Mouse (Mus musculus) gastrocnemius, postnatal 25 days (tissue): ENCODE results near the gene Ints3. TPM values are rescaled to one million over a fixed set of nuclear protein-coding genes. Genes with fewer than 3 reads are reported as not detected.
"Not testable (repeated sequence)": the region's sequence is repeated elsewhere in the genome, so short reads cannot be mapped to it uniquely, and the experiment has no call there.

ENCODE experiments used
- DNase-seq: peaks from one replicate; pipeline ENCODE4 v3.0.0; 2022
- total RNA-seq, 2 experiments: library from RNA; stranded (reverse); gene quantifications; 1 replicate in 1 of 2; 2 replicates in 1 of 2; pipeline ENCODE4 v1.2.3; 2021

Ints3 gene
- total RNA-seq, 2 experiments from 2014 or later, result 14.5 to 15.9 TPM

GRCm38 (mm10) chr3:90347847-90348246, 85.6 kb downstream of the Ints3 start:
- DNase-seq, result no peak

GRCm38 (mm10) chr3:90342853-90343252, 90.6 kb downstream of the Ints3 start:
- not testable (repeated sequence) for DNase-seq

Other genes with a start within 250 kb of the Ints3 start
- 100 to 1,000 TPM; 823 to 860 TPM for gene Rps27, start 220.0 kb downstream of the Ints3 start, total RNA-seq
- 1 to 10 TPM; 7.1 to 8.8 TPM for gene Rab13, start 219.9 kb downstream of the Ints3 start, total RNA-seq
- gene Jtb, start 202.0 kb downstream of the Ints3 start, total RNA-seq, result 10 to 100 TPM; 54.3 to 56.9 TPM
- gene Creb3l4, start 190.1 kb downstream of the Ints3 start, total RNA-seq, result under 1 TPM in 1 of 2 experiments, not detected in 1; 0.35 TPM
- 10 to 100 TPM; 49.6 to 54.7 TPM for gene Slc39a1, start 185.4 kb downstream of the Ints3 start, total RNA-seq
- 10 to 100 TPM; 13.9 to 16.9 TPM for gene Crtc2, start 179.5 kb downstream of the Ints3 start, total RNA-seq
- gene Dennd4b, start 168.4 kb downstream of the Ints3 start, total RNA-seq, result 10 to 100 TPM; 71.3 to 76.9 TPM
- 10 to 100 TPM; 37.2 to 40.0 TPM for gene Gatad2b, start 140.4 kb downstream of the Ints3 start, total RNA-seq
- 1 to 10 TPM; 1.5 to 1.7 TPM for gene Slc27a3, start 43.7 kb downstream of the Ints3 start, total RNA-seq
- 10 to 100 TPM in 1 of 2 experiments, 1 to 10 TPM in 1; 7.7 to 10.8 TPM for gene Npr1, start 32.2 kb upstream of the Ints3 start, total RNA-seq
- 10 to 100 TPM; 23.4 to 25.6 TPM for gene Ilf2, start 42.5 kb upstream of the Ints3 start, total RNA-seq
- gene Snapin, start 57.4 kb upstream of the Ints3 start, total RNA-seq, result 10 to 100 TPM; 57.4 to 60.0 TPM
- gene Chtop, start 75.9 kb upstream of the Ints3 start, total RNA-seq, result 10 to 100 TPM; 86.0 to 86.1 TPM
- gene S100a1, start 80.8 kb upstream of the Ints3 start, total RNA-seq, result 100 to 1,000 TPM; 112 to 150 TPM
- gene S100a13, start 80.8 kb upstream of the Ints3 start, total RNA-seq, result 10 to 100 TPM in 1 of 2 experiments, 1 to 10 TPM in 1; 9.5 to 16.8 TPM
- under 1 TPM; 0.29 to 0.67 TPM for gene S100a14, start 93.2 kb upstream of the Ints3 start, total RNA-seq
- 10 to 100 TPM; 62.7 to 69.8 TPM for gene S100a16, start 103.6 kb upstream of the Ints3 start, total RNA-seq
- not detected for gene S100a3, start 127.0 kb upstream of the Ints3 start, total RNA-seq
- not detected for gene S100a2, start 156.6 kb upstream of the Ints3 start, total RNA-seq
- not detected for gene Gm42674, start 168.3 kb upstream of the Ints3 start, total RNA-seq
- gene S100a4, start 170.1 kb upstream of the Ints3 start, total RNA-seq, result 10 to 100 TPM; 11.3 to 23.2 TPM
- gene S100a5, start 174.9 kb upstream of the Ints3 start, total RNA-seq, result not detected
- gene S100a6, start 179.3 kb upstream of the Ints3 start, total RNA-seq, result 100 to 1,000 TPM in 1 of 2 experiments, 10 to 100 TPM in 1; 65.8 to 112 TPM
- gene S100a7a, start 220.4 kb upstream of the Ints3 start, total RNA-seq, result under 1 TPM; 0.20 to 0.43 TPM
- gene S100a8, start 235.4 kb upstream of the Ints3 start, total RNA-seq, result not detected